Mouse (Mus musculus) E14TG2a.4 (cell line): ENCODE measurements around the gene Tbx3.

ENCODE experiments used
- CTCF ChIP-seq: conservative IDR thresholded peaks from 2 replicates; pipeline ENCODE4 v1.5.1; 2014; ENCODE audit warnings: low read length
- NANOG ChIP-seq: IDR thresholded peaks from 2 replicates; pipeline ENCODE4 v1.6.1; 2014; ENCODE audit warnings: borderline replicate concordance, low read length, mixed read lengths

DNA sequence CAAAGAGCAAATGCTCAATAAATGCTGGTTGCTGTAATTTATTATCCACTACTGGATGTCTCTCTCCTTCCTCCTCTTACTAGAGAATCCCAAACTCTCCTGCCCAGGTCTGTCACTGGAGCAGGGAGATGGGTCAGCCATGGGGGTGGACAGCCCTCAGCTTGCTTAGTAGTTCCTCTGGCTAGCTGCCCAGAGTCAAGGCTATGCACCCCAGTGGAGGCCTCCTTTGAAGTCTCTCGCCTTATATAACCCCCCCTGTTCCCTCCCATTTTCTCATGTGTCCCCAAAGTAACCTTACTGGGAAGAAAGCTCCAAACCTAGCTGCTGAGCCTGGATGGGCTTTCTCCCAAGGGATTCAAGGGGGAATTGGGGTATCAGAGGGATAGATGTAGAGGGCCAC is 45.9 kb upstream of the Tbx3 start:
- TF ChIP-seq CTCF (no peak), NANOG (no peak)
